Mouse (Mus musculus) hindbrain, postnatal 0 days (tissue): ENCODE measurements around the gene Gramd2. TPM values are rescaled to one million over a fixed set of nuclear protein-coding genes. Genes with fewer than 3 reads are reported as not detected.
"Not testable (repeated sequence)": the region's sequence is repeated elsewhere in the genome, so short reads cannot be mapped to it uniquely, and the experiment has no call there.

Experiments used
- ATAC-seq: fragments of 200-750 bp; cut with Nextera tagmentation; 2 replicates; pipeline ENCODE4 v1.8.0; 2017; ENCODE audit warnings: mild to moderate bottlenecking, moderate TSS enrichment, moderate library complexity
- DNase-seq: peaks from one replicate; pipeline ENCODE4 v3.0.0-alpha.2; 2015; ENCODE audit warnings: low spot score
- H3K27ac ChIP-seq: fragments of 300-500 bp; sonication (generic); 2 replicates; pipeline ENCODE4 v1.5.1; 2014; ENCODE audit warnings: mild to moderate bottlenecking
- H3K27me3 ChIP-seq: fragments of 300-500 bp; sonication (generic); 2 replicates; pipeline ENCODE4 v1.6.1; 2014; ENCODE audit warnings: low read length, mixed read lengths; ENCODE audit not compliant: insufficient read depth
- H3K36me3 ChIP-seq: fragments of 300-500 bp; sonication (generic); 2 replicates; pipeline ENCODE4 v1.6.1; 2014; ENCODE audit warnings: low read length, mixed read lengths; ENCODE audit not compliant: insufficient read depth
- H3K4me1 ChIP-seq: fragments of 300-500 bp; sonication (generic); 2 replicates; pipeline ENCODE4 v1.6.1; 2014; ENCODE audit warnings: antibody characterized with exemption, low read length, mixed read lengths; ENCODE audit not compliant: insufficient read depth
- H3K4me2 ChIP-seq: fragments of 300-500 bp; sonication (generic); 2 replicates; pipeline ENCODE4 v1.6.1; 2014; ENCODE audit warnings: low read depth, mild to moderate bottlenecking, low read length, moderate library complexity, mixed read lengths
- H3K4me3 ChIP-seq: fragments of 300-500 bp; sonication (generic); 2 replicates; pipeline ENCODE4 v1.5.1; 2014; ENCODE audit warnings: low read length
- H3K9ac ChIP-seq: fragments of 300-500 bp; sonication (generic); replicated peaks from 2 replicates; pipeline ENCODE4 v1.6.1; 2014; ENCODE audit warnings: mild to moderate bottlenecking, low read length, moderate library complexity, mixed read lengths
- H3K9me3 ChIP-seq: fragments of 300-500 bp; sonication (generic); 2 replicates; pipeline ENCODE4 v1.6.1; 2016; ENCODE audit warnings: low read length, mixed read lengths
- CTCF ChIP-seq: IDR thresholded peaks from 2 replicates; pipeline ENCODE4 v1.5.1; 2016; ENCODE audit warnings: antibody characterized with exemption, control low read depth, low read depth
- WGBS: fragments of 180-500 bp; shearing (Covaris S2); extraction: QIAGEN DNeasy Blood & Tissue Kit; methylation state at CpG from one replicate; pipeline ENCODE4 v1.1.7; 2014; 5-methylcytosine and 5-hydroxymethylcytosine counted together
- polyA plus RNA-seq: library from polyadenylated mRNA; unstranded; fragments of >200 nt; fragmentation: Nextera tagmentation; extraction: Ambion mirVana; gene quantifications from 2 replicates; pipeline ENCODE4 v1.2.1, GENCODE M21; 2015
- total RNA-seq: library from RNA; depleted of rRNA; stranded (reverse); fragments of >200 nt; gene quantifications from 2 replicates; pipeline ENCODE4 v1.2.3, GENCODE M21; 2014; rRNA removed

Gramd2 gene
- total and polyA plus RNA-seq, 2 experiments from 2014 or later, result 2.9 to 5.0 TPM

GRCm38 (mm10) chr9:59760515-59760914 is 80.6 kb downstream of the Gramd2 start:
- Histone ChIP-seq H3K36me3 (no peaks in the 10 kb centered on the region), H3K27me3 (no peaks in the 10 kb centered on the region), H3K4me3 (no peak overlapping the region), H3K27ac (no peak overlapping the region), H3K4me1 (no peaks in the 10 kb centered on the region), H3K9ac (no peak overlapping the region), H3K9me3 (no peaks in the 10 kb centered on the region), H3K4me2 (no peak overlapping the region)
- peak; percentile 23 for TF ChIP-seq CTCF
- DNase-seq (no peak), ATAC-seq (no peak)
- 78% methylated on average over 3 of the region's 3 CpGs for WGBS

- H3K27me3 ChIP-seq, ATAC-seq, H3K27ac ChIP-seq, H3K4me1 ChIP-seq, DNase-seq, H3K36me3 ChIP-seq, H3K4me2 ChIP-seq, H3K9ac ChIP-seq, H3K9me3 ChIP-seq, H3K4me3 ChIP-seq: not testable (repeated sequence)
- WGBS, result 89% methylated on average over 11 of the region's 13 CpGs
Measured at GRCm38 (mm10) chr9:59766966-59767461, 87.1 kb downstream of the Gramd2 start.

Other genes starting within 250 kb of the Gramd2 start
- gene Arih1, start 193.5 kb upstream of the Gramd2 start, total RNA-seq, result 34.4 and 40.3 TPM in 2 replicates
- 7.4 and 9.3 TPM in 2 replicates for gene Arih1, start 193.5 kb upstream of the Gramd2 start, polyA plus RNA-seq
- gene Hexa, start 140.6 kb upstream of the Gramd2 start, total RNA-seq, result 52.9 and 54.8 TPM in 2 replicates
- 52.7 and 53.1 TPM in 2 replicates for gene Hexa, start 140.6 kb upstream of the Gramd2 start, polyA plus RNA-seq
- gene Tmem202, start 140.3 kb upstream of the Gramd2 start, total RNA-seq, result 1.5 and 3.7 TPM in 2 replicates
- gene Tmem202, start 140.3 kb upstream of the Gramd2 start, polyA plus RNA-seq, result 1.1 and 1.6 TPM in 2 replicates
- gene Celf6, start 102.2 kb upstream of the Gramd2 start, total RNA-seq, result 82.3 and 91.7 TPM in 2 replicates
- gene Celf6, start 102.2 kb upstream of the Gramd2 start, polyA plus RNA-seq, result 40.1 and 40.9 TPM in 2 replicates
- 123 and 129 TPM in 2 replicates for gene Parp6, start 62.9 kb upstream of the Gramd2 start, total RNA-seq
- gene Parp6, start 62.9 kb upstream of the Gramd2 start, polyA plus RNA-seq, result 136 and 156 TPM in 2 replicates
- gene Pkm, start 23.8 kb upstream of the Gramd2 start, total RNA-seq, result 945 and 948 TPM in 2 replicates
- gene Pkm, start 23.8 kb upstream of the Gramd2 start, polyA plus RNA-seq, result 864 and 883 TPM in 2 replicates
- 2.4 and 8.2 TPM in 2 replicates for gene Senp8, start 70.6 kb downstream of the Gramd2 start, total RNA-seq
- 4.3 and 5.6 TPM in 2 replicates for gene Senp8, start 70.6 kb downstream of the Gramd2 start, polyA plus RNA-seq
- gene Myo9a, start 70.8 kb downstream of the Gramd2 start, total RNA-seq, result 25.0 and 46.3 TPM in 2 replicates
- 14.4 and 15.4 TPM in 2 replicates for gene Myo9a, start 70.8 kb downstream of the Gramd2 start, polyA plus RNA-seq